Mouse (Mus musculus) liver, postnatal 0 days (tissue): Measurements from ENCODE around the gene Hgd. TPM values are rescaled to one million over a fixed set of nuclear protein-coding genes. Genes with fewer than 3 reads are reported as not detected.

Source experiments
- ATAC-seq: fragments of 200-750 bp; cut with Nextera tagmentation; 2 replicates; pipeline ENCODE4 v1.8.0; 2017; ENCODE audit warnings: mild to moderate bottlenecking, moderate library complexity
- DNase-seq: peaks from one replicate; pipeline ENCODE4 v3.0.0-alpha.2; 2016
- H3K27ac ChIP-seq: fragments of 300-500 bp; sonication (generic); 2 replicates; pipeline ENCODE4 v1.5.1; 2014; ENCODE audit warnings: antibody characterized with exemption, moderate library complexity, mild to moderate bottlenecking, low read depth
- H3K27me3 ChIP-seq: fragments of 300-500 bp; sonication (generic); 2 replicates; pipeline ENCODE4 v1.6.1; 2014; ENCODE audit warnings: low read length, control low read depth, mixed read lengths; ENCODE audit not compliant: insufficient read depth
- H3K36me3 ChIP-seq: fragments of 300-500 bp; sonication (generic); replicated peaks from 2 replicates; pipeline ENCODE4 v1.6.1; 2014; ENCODE audit warnings: mild to moderate bottlenecking, control low read depth, low read length, moderate library complexity, mixed read lengths; ENCODE audit not compliant: insufficient read depth
- H3K4me1 ChIP-seq: fragments of 300-500 bp; sonication (generic); 2 replicates; pipeline ENCODE4 v1.6.1; 2014; ENCODE audit warnings: antibody characterized with exemption, mild to moderate bottlenecking, control low read depth; ENCODE audit not compliant: insufficient read depth
- H3K4me2 ChIP-seq: fragments of 300-500 bp; sonication (generic); 2 replicates; pipeline ENCODE4 v1.6.1; 2014; ENCODE audit warnings: low read depth, mild to moderate bottlenecking, low read length, moderate library complexity, mixed read lengths
- H3K4me3 ChIP-seq: fragments of 300-500 bp; sonication (generic); 2 replicates; pipeline ENCODE4 v1.5.1; 2014; ENCODE audit warnings: low read depth, low read length
- H3K9ac ChIP-seq: fragments of 300-500 bp; sonication (generic); replicated peaks from 2 replicates; pipeline ENCODE4 v1.6.1; 2014; ENCODE audit warnings: mild to moderate bottlenecking, moderate library complexity
- H3K9me3 ChIP-seq: fragments of 300-500 bp; sonication (generic); 2 replicates; pipeline ENCODE4 v1.6.1; 2016; ENCODE audit warnings: mild to moderate bottlenecking, control low read depth, low read length, mixed read lengths
- CTCF ChIP-seq: sonication (generic); IDR thresholded peaks from 2 replicates; pipeline ENCODE4 v1.5.1; 2016; ENCODE audit warnings: antibody characterized with exemption, low read depth
- EP300 ChIP-seq: IDR thresholded peaks from 2 replicates; pipeline ENCODE4 v1.6.1; 2016; ENCODE audit warnings: antibody characterized with exemption, low read depth, mild to moderate bottlenecking
- WGBS: fragments of 180-500 bp; shearing (Covaris S2); extraction: QIAGEN DNeasy Blood & Tissue Kit; methylation state at CpG from one replicate; pipeline ENCODE4 v1.1.7; 2014; ENCODE audit not compliant: insufficient replicate concordance; 5-methylcytosine and 5-hydroxymethylcytosine counted together
- polyA plus RNA-seq: library from polyadenylated mRNA; unstranded; fragments of >200 nt; fragmentation: Nextera tagmentation; extraction: Ambion mirVana; gene quantifications from 2 replicates; pipeline ENCODE4 v1.2.1, GENCODE M21; 2015

Gene Hgd
- polyA plus RNA-seq, 1 experiment from 2014 or later: 131 TPM

- no peak for TF ChIP-seq EP300
- no peak for TF ChIP-seq CTCF
Measured at GRCm38 (mm10) chr16:37615429-37615828, 35.5 kb downstream of the Hgd start.

GRCm38 (mm10) chr16:37616104-37616503 is 36.2 kb downstream of the Hgd start:
- Histone ChIP-seq H3K4me3 (no peak overlapping the region), H3K27me3 (no peaks in the 10 kb centered on the region), H3K9me3 (no peaks in the 10 kb centered on the region), H3K36me3 (peaks cover 2% of the 10 kb centered on the region; the same call in 1 of the 2 replicates), H3K4me1 (no peaks in the 10 kb centered on the region), H3K9ac (no peak overlapping the region), H3K4me2 (no peak overlapping the region), H3K27ac (no peak overlapping the region)
- WGBS: 58% methylated on average over 8 of the region's 8 CpGs
- ATAC-seq (no peak), DNase-seq (no peak)
- TF ChIP-seq EP300 (no peak), CTCF (no peak)

More at GRCm38 (mm10) chr16:37615429-37615828, 35.5 kb downstream of the Hgd start:
- Histone ChIP-seq H3K36me3 (peaks cover 2% of the 10 kb centered on the region; the same call in 1 of the 2 replicates), H3K27ac (no peak overlapping the region), H3K27me3 (no peaks in the 10 kb centered on the region), H3K4me3 (no peak overlapping the region), H3K4me1 (no peaks in the 10 kb centered on the region), H3K4me2 (no peak overlapping the region), H3K9ac (no peak overlapping the region), H3K9me3 (no peaks in the 10 kb centered on the region)
- ATAC-seq (no peak), DNase-seq (no peak)
- WGBS: 77% methylated on average over 8 of the region's 8 CpGs

GRCm38 (mm10) chr16:37617695-37618094 is 37.7 kb downstream of the Hgd start:
- H3K27ac ChIP-seq: no peak overlapping the region
- no peak for TF ChIP-seq EP300
- no peak for TF ChIP-seq CTCF
- no peaks in the 10 kb centered on the region for H3K4me1 ChIP-seq
- H3K4me3 ChIP-seq: no peak overlapping the region
- H3K9ac ChIP-seq: no peak overlapping the region
- H3K36me3 ChIP-seq: peaks cover 2% of the 10 kb centered on the region; the same call in 1 of the 2 replicates
- DNase-seq (no peak), ATAC-seq (no peak)
- 51% methylated on average over 3 of the region's 3 CpGs for WGBS
- no peak overlapping the region for H3K4me2 ChIP-seq
- no peaks in the 10 kb centered on the region for H3K27me3 ChIP-seq
- H3K9me3 ChIP-seq: no peaks in the 10 kb centered on the region

- Histone ChIP-seq H3K27ac (no peak overlapping the region), H3K4me3 (no peak overlapping the region), H3K9me3 (no peaks in the 10 kb centered on the region), H3K27me3 (no peaks in the 10 kb centered on the region), H3K9ac (no peak overlapping the region), H3K36me3 (peaks cover 2% of the 10 kb centered on the region), H3K4me2 (no peak overlapping the region), H3K4me1 (no peaks in the 10 kb centered on the region)
- ATAC-seq: no peak
- no peak for TF ChIP-seq CTCF
- TF ChIP-seq EP300: no peak
- WGBS: 57% methylated on average over 3 of the region's 3 CpGs
- no peak for DNase-seq
Measured at GRCm38 (mm10) chr16:37622403-37622802, 42.5 kb downstream of the Hgd start.

- Histone ChIP-seq H3K27me3 (no peaks in the 10 kb centered on the region), H3K27ac (no peak overlapping the region), H3K36me3 (peaks cover 2% of the 10 kb centered on the region), H3K4me3 (no peak overlapping the region), H3K4me1 (no peaks in the 10 kb centered on the region), H3K9me3 (no peaks in the 10 kb centered on the region), H3K4me2 (no peak overlapping the region), H3K9ac (no peak overlapping the region)
- no peak for TF ChIP-seq CTCF
- ATAC-seq (no peak), DNase-seq (no peak)
- 64% methylated on average over 5 of the region's 5 CpGs for WGBS
Measured at GRCm38 (mm10) chr16:37622919-37623318, 43.0 kb downstream of the Hgd start.

- H3K9me3 ChIP-seq: no peaks in the 10 kb centered on the region
- H3K27me3 ChIP-seq: no peaks in the 10 kb centered on the region
- peaks cover 7% of the 10 kb centered on the region; the same call in 1 of the 2 replicates for H3K36me3 ChIP-seq
- no peak for DNase-seq
- 66% methylated on average over 4 of the region's 4 CpGs for WGBS
- no peak for ATAC-seq
- H3K4me2 ChIP-seq: no peak overlapping the region
- no peak for TF ChIP-seq CTCF
- no peak for TF ChIP-seq EP300
- H3K4me3 ChIP-seq: no peak overlapping the region
- no peaks in the 10 kb centered on the region for H3K4me1 ChIP-seq
- no peak overlapping the region for H3K27ac ChIP-seq
- no peak overlapping the region for H3K9ac ChIP-seq
Measured at GRCm38 (mm10) chr16:37626388-37626949, 46.5 kb downstream of the Hgd start.

GRCm38 (mm10) chr16:37628336-37628735 is 48.4 kb downstream of the Hgd start:
- no peak for TF ChIP-seq EP300
- no peak for TF ChIP-seq CTCF
- WGBS: 73% methylated on average over 9 of the region's 9 CpGs
- DNase-seq: no peak

More at GRCm38 (mm10) chr16:37628336-37628735, 48.4 kb downstream of the Hgd start:
- no peak overlapping the region for H3K9ac ChIP-seq
- peaks cover 7% of the 10 kb centered on the region; the same call in 1 of the 2 replicates for H3K36me3 ChIP-seq
- H3K4me1 ChIP-seq: no peaks in the 10 kb centered on the region
- ATAC-seq: no peak
- no peaks in the 10 kb centered on the region for H3K27me3 ChIP-seq
- H3K9me3 ChIP-seq: no peaks in the 10 kb centered on the region
- no peak overlapping the region for H3K4me2 ChIP-seq
- H3K27ac ChIP-seq: no peak overlapping the region
- no peak overlapping the region for H3K4me3 ChIP-seq
